Mouse (Mus musculus): ENCODE measurements around the gene Gstp3. TPM values are rescaled to one million over a fixed set of nuclear protein-coding genes. Genes with fewer than 3 reads are reported as not detected.

The Gstp3 gene
- polyA plus RNA-seq (2012; fragmentation: generic; extraction: Trizol) = 0.09 TPM
- long read RNA-seq, experiment 1 = 0 reads
- long read RNA-seq, experiment 2 = 0 reads

GRCm38 (mm10) chr19:4059069-4059740 is at the start of gene Gstp3:
Gstp3 (minus strand) TSS chr19:4059569.
- TF ChIP-seq MAX (IDR thresholded peaks at IDR 0.05) (no peak), CEBPB (IDR thresholded peaks at IDR 0.05; ENCODE audit: low read depth) (peak; percentile 15), USF1 (IDR thresholded peaks at IDR 0.05; ENCODE audit: low read depth) (no peak)
- Histone ChIP-seq H3ac (ENCODE audit: control insufficient read depth, insufficient read length, low read depth) (no peak within 1 kb of the TSS), H3K27me3 (ENCODE audit: control insufficient read depth, insufficient read depth, insufficient read length) (no peaks in the 10 kb centered on the region), H3K4me3 (ENCODE audit: insufficient read depth, poor library complexity, severe bottlenecking) (no peak within 1 kb of the TSS), H3K36me3 (ENCODE audit: control insufficient read depth, insufficient read depth) (no peaks in the 10 kb centered on the region), H3K79me2 (ENCODE audit: control insufficient read depth, insufficient read depth) (no peaks in the 10 kb centered on the region), H3K79me3 (ENCODE audit: low read depth) (no peaks in the 10 kb centered on the region)

- Histone ChIP-seq H3K27me3 (ENCODE audit: control insufficient read depth, insufficient read depth, insufficient read length) (no peaks in the 10 kb centered on the region), H3K79me2 (ENCODE audit: control insufficient read depth, insufficient read depth) (no peaks in the 10 kb centered on the region), H3K4me3 (ENCODE audit: insufficient read depth, poor library complexity, severe bottlenecking) (no peak overlapping the region), H3ac (ENCODE audit: control insufficient read depth, insufficient read length, low read depth) (no peak overlapping the region), H3K79me3 (ENCODE audit: low read depth) (no peaks in the 10 kb centered on the region), H3K36me3 (ENCODE audit: control insufficient read depth, insufficient read depth) (peaks cover 74% of the 10 kb centered on the region)
- TF ChIP-seq CEBPB (IDR thresholded peaks at IDR 0.05; ENCODE audit: low read depth) = no peak
- no peak for TF ChIP-seq MYOD1 (IDR thresholded peaks at IDR 0.05; ENCODE audit: control insufficient read depth, insufficient read length, low read depth)
- TF ChIP-seq MAX (IDR thresholded peaks at IDR 0.05) = no peak
- no peak for TF ChIP-seq USF1 (IDR thresholded peaks at IDR 0.05; ENCODE audit: low read depth)
These were observed 49.2 kb upstream of the Gstp3 start for GRCm38 (mm10) chr19:4108535-4108934.

- Histone ChIP-seq H3K79me2 (ENCODE audit: control insufficient read depth, insufficient read depth) (peaks cover 7% of the 10 kb centered on the region), H3K36me3 (ENCODE audit: control insufficient read depth, insufficient read depth) (peaks cover 76% of the 10 kb centered on the region), H3K79me3 (ENCODE audit: low read depth) (no peaks in the 10 kb centered on the region), H3ac (ENCODE audit: control insufficient read depth, insufficient read length, low read depth) (no peak overlapping the region), H3K27me3 (ENCODE audit: control insufficient read depth, insufficient read depth, insufficient read length) (no peaks in the 10 kb centered on the region), H3K4me3 (ENCODE audit: insufficient read depth, poor library complexity, severe bottlenecking) (no peak overlapping the region)
- TF ChIP-seq MYOD1 (IDR thresholded peaks at IDR 0.05; ENCODE audit: control insufficient read depth, insufficient read length, low read depth) (no peak), MYOG (IDR thresholded peaks at IDR 0.05; ENCODE audit: control insufficient read depth, extremely low read depth, insufficient read length) (no peak), FOSL1 (IDR thresholded peaks at IDR 0.05; ENCODE audit: insufficient read depth, low read length, poor library complexity, severe bottlenecking) (no peak), CTCF (IDR thresholded peaks at IDR 0.05; ENCODE audit: control insufficient read depth, insufficient read depth, insufficient read length) (no peak), MAX (IDR thresholded peaks at IDR 0.05) (no peak)
These were observed 47.3 kb upstream of the Gstp3 start for GRCm38 (mm10) chr19:4106654-4107053.

- no peak overlapping the region for H3ac ChIP-seq (ENCODE audit: control insufficient read depth, insufficient read length, low read depth)
- H3K36me3 ChIP-seq (ENCODE audit: control insufficient read depth, insufficient read depth) = peaks cover 60% of the 10 kb centered on the region
- H3K79me2 ChIP-seq (ENCODE audit: control insufficient read depth, insufficient read depth) = peaks cover 23% of the 10 kb centered on the region
- H3K27me3 ChIP-seq (ENCODE audit: control insufficient read depth, insufficient read depth, insufficient read length) = no peaks in the 10 kb centered on the region
- peaks cover 9% of the 10 kb centered on the region for H3K79me3 ChIP-seq (ENCODE audit: low read depth)
- no peak overlapping the region for H3K4me3 ChIP-seq (ENCODE audit: insufficient read depth, poor library complexity, severe bottlenecking)
- no peak for TF ChIP-seq MYOG (IDR thresholded peaks at IDR 0.05; ENCODE audit: control insufficient read depth, extremely low read depth, insufficient read length)
- TF ChIP-seq CTCF (IDR thresholded peaks at IDR 0.05; ENCODE audit: control insufficient read depth, insufficient read depth, insufficient read length) = no peak
These were observed 45.4 kb upstream of the Gstp3 start for GRCm38 (mm10) chr19:4104675-4105194.

GRCm38 (mm10) chr19:4103792-4104191 is 44.4 kb upstream of the Gstp3 start:
- no peak overlapping the region for H3ac ChIP-seq (ENCODE audit: control insufficient read depth, insufficient read length, low read depth)
- H3K4me3 ChIP-seq (ENCODE audit: insufficient read depth, poor library complexity, severe bottlenecking) = no peak overlapping the region
- TF ChIP-seq CEBPB (IDR thresholded peaks at IDR 0.05; ENCODE audit: low read depth) (no peak), MAX (IDR thresholded peaks at IDR 0.05) (no peak), CTCF (IDR thresholded peaks at IDR 0.05; ENCODE audit: control insufficient read depth, insufficient read depth, insufficient read length) (no peak), FOSL1 (IDR thresholded peaks at IDR 0.05; ENCODE audit: insufficient read depth, low read length, poor library complexity, severe bottlenecking) (no peak), USF1 (IDR thresholded peaks at IDR 0.05; ENCODE audit: low read depth) (no peak), MYOG (IDR thresholded peaks at IDR 0.05; ENCODE audit: control insufficient read depth, extremely low read depth, insufficient read length) (no peak), MYOD1 (IDR thresholded peaks at IDR 0.05; ENCODE audit: control insufficient read depth, insufficient read length, low read depth) (no peak)
- H3K36me3 ChIP-seq (ENCODE audit: control insufficient read depth, insufficient read depth) = peaks cover 51% of the 10 kb centered on the region
- no peaks in the 10 kb centered on the region for H3K27me3 ChIP-seq (ENCODE audit: control insufficient read depth, insufficient read depth, insufficient read length)
- peaks cover 9% of the 10 kb centered on the region for H3K79me3 ChIP-seq (ENCODE audit: low read depth)
- peaks cover 23% of the 10 kb centered on the region for H3K79me2 ChIP-seq (ENCODE audit: control insufficient read depth, insufficient read depth)

- H3K27me3 ChIP-seq (ENCODE audit: control insufficient read depth, insufficient read depth, insufficient read length) = no peaks in the 10 kb centered on the region
- H3K36me3 ChIP-seq (ENCODE audit: control insufficient read depth, insufficient read depth) = peaks cover 46% of the 10 kb centered on the region
- no peak for TF ChIP-seq MYOD1 (IDR thresholded peaks at IDR 0.05; ENCODE audit: control insufficient read depth, insufficient read length, low read depth)
- no peak for TF ChIP-seq CEBPB (IDR thresholded peaks at IDR 0.05; ENCODE audit: low read depth)
- TF ChIP-seq CTCF (IDR thresholded peaks at IDR 0.05; ENCODE audit: control insufficient read depth, insufficient read depth, insufficient read length) = no peak
- no peak overlapping the region for H3ac ChIP-seq (ENCODE audit: control insufficient read depth, insufficient read length, low read depth)
- peaks cover 9% of the 10 kb centered on the region for H3K79me3 ChIP-seq (ENCODE audit: low read depth)
- H3K4me3 ChIP-seq (ENCODE audit: insufficient read depth, poor library complexity, severe bottlenecking) = no peak overlapping the region
- peaks cover 28% of the 10 kb centered on the region for H3K79me2 ChIP-seq (ENCODE audit: control insufficient read depth, insufficient read depth)
These were observed 43.9 kb upstream of the Gstp3 start for GRCm38 (mm10) chr19:4103294-4103693.

All from C2C12 (cell line).